Mouse (Mus musculus) stomach, postnatal 0 days (tissue): ENCODE measurements at regions not wholly inside any gene's neighbourhood (a gene's known extent, or its start where the extent isn't known, plus 50 kb on each side); places are given as distances from the start of the nearest gene placed in this dataset.

ENCODE experiments used
- CTCF ChIP-seq: IDR thresholded peaks from 2 replicates; pipeline ENCODE4 v1.5.1; 2016; ENCODE audit warnings: antibody characterized with exemption, low read depth, mild to moderate bottlenecking, moderate library complexity
- EP300 ChIP-seq: optimal IDR thresholded peaks from 2 replicates; pipeline ENCODE3; 2016; ENCODE audit warnings: antibody characterized with exemption

- TF ChIP-seq EP300, result no peak
- TF ChIP-seq CTCF, result no peak
These were observed 111.8 kb downstream of the Cd24a start for GRCm38 (mm10) chr10:43689914-43690316.
